Mouse (Mus musculus): ENCODE measurements around the gene Olfr553. TPM values are rescaled to one million over a fixed set of nuclear protein-coding genes. Genes with fewer than 3 reads are reported as not detected.
"Not testable (repeated sequence)": the region's sequence is repeated elsewhere in the genome, so short reads cannot be mapped to it uniquely, and the experiment has no call there.

The Olfr553 gene
- total RNA-seq (2021), result not detected
- long read RNA-seq, experiment 1, result 0 reads
- long read RNA-seq, experiment 2, result 0 reads

DNA sequence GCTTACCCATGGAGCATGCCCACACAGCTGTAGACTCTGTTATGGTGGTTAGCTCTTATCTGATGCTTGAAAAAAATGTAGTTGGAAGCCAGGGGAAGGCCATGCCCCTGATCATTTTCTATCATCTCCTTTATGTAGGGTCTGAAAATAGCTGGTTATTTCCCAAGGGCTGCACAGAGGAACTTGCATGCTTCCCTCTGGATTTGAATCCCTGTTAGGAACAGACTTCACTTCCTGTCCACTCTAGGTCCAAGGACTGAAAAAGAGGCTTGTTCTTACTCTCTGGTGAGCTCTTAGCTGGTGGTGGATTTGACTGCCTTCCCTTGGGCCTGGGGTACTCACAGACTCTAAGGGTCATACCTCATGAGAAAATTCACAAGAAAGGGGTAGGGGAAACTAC lies at the start of gene Olfr553:
Olfr553 (minus strand) TSS at position 101 of the 400 bp plus-strand sequence.
- intact Hi-C loops (cut with DNase I), result no loop called here
- no peak within 1 kb of the TSS for H3K4me3 ChIP-seq
- no peak for DNase-seq
- no peak within 1 kb of the TSS for H3K27ac ChIP-seq
- no peak for TF ChIP-seq CTCF (IDR thresholded peaks at IDR 0.05)

DNA sequence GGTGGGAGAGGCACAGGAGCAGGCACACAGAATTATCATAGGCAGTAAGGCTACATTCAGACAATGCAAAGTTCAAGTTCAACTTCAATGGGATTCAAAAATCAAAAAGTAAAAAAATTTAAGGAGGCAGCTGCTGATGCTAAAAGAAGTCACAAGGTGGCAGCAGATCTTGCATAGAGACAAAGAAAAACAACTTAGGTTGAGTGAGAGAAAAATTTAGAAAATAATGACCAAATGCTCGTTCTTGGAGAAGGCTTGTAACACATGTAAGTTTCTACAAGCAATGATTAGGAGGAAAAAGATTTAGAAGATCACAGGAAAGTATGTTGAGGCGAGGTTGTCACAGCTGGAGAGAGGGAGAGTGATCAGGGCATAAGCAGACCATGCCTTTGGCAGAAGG lies 47.4 kb upstream of the Olfr553 start:
- peak; percentile 61 for TF ChIP-seq CTCF (IDR thresholded peaks at IDR 0.05)
- Histone ChIP-seq H3K4me3 (no peak overlapping the region), H3K27ac (no peak overlapping the region)
- no peak for DNase-seq
- intact Hi-C loops (cut with DNase I), result loop anchor here (5.0 kb wide), 1 partner anchor 252 kb away; the partner anchor contains the start of gene Olfr571

DNA sequence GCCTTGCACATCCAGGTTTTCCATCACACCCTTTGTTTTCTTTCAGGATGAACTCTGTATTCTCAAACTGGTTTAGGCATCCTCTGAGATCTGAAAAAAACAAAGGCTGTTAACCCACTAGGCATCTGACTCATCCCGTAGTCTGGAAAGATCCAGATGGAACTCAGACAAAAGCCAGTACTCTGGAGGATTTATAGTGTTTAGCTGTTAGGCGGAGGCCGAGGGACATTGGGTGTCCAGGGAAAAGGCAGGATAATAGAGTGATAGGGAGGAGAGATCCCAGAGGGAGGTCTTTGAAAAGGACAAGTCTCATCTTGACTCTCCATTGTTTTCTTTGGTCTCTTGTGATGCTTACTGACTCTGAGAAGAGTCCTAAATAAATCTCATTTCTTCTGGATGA lies 46.6 kb upstream of the Olfr553 start, which contains the start of gene Olfr556:
Olfr556 (plus strand) TSS at position 301 of the 400 bp plus-strand sequence.
- no peak within 1 kb of the TSS for H3K27ac ChIP-seq
- no peak within 1 kb of the TSS for H3K4me3 ChIP-seq
- DNase-seq, result no peak
- TF ChIP-seq CTCF (IDR thresholded peaks at IDR 0.05), result no peak
- intact Hi-C loops (cut with DNase I), result no loop called here

DNA sequence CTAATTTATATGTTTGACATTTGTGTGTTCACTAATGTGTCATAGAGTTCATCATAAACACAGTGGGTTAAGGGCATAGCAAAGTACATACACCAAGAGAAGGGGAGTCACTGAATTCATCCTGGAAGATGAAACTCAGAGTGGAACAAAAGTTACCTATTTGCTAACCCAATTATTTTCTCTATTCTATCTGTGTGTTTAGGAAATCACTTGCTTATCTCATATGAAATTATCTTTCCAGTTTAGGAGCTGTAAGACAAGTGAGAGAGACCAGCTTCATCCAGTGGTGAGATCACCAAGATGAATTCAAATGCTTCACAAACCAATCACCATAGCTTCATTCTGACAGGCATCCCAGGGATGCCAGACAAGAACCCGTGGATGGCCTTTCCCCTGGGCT lies 40.5 kb upstream of the Olfr553 start, which contains the start of gene Olfr555:
Olfr555 (plus strand) TSS at position 301 of the 400 bp plus-strand sequence.
- H3K4me3 ChIP-seq, result no peak within 1 kb of the TSS
- no peak within 1 kb of the TSS for H3K27ac ChIP-seq
- DNase-seq, result no peak
- intact Hi-C loops (cut with DNase I), result no loop called here
- TF ChIP-seq CTCF (IDR thresholded peaks at IDR 0.05), result no peak

DNA sequence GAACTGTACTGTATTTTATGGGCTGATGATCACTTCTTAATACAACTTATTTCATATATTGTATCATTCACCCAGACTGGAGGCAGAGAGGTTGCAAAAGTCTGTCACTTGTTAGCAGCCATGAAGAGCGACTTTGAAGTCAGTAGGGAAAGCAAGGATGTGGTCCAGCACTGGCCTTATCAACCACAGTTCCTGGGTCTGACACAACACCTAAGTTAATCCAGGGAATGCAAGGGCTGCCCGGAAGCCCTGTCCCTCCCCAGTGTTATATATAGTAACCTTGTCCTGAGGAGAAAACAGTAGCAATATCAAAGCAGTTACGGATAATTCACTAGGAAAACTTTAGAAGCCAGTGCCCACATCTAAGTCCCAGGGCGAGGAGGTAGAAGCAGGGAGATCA lies 26.9 kb upstream of the Olfr553 start:
- H3K4me3 ChIP-seq; intact Hi-C loops (cut with DNase I); H3K27ac ChIP-seq; DNase-seq: not testable (repeated sequence)

DNA sequence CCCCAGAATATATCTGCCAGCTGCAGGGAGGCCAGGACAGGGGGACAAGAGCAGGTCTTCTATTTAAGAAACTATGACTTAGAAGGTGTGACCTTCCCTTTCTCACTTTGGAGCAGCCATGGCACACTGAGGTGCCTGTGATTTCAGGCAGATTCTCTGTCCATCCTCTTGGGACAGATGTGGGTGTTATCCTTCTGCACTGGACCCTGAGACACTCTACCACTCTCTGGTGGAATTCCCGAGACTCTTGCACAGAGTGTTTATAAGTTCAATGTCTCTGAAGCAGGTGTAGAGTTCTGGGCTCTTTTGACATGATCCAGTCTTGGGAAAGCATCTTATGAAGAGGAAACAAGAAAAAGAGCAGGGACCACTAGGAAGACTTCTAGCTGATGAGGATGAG lies 20.1 kb upstream of the Olfr553 start, which contains the start of gene Olfr554:
Olfr554 (plus strand) TSS at position 301 of the 400 bp plus-strand sequence.
- intact Hi-C loops (cut with DNase I), result no loop called here
- Histone ChIP-seq H3K4me3 (no peak within 1 kb of the TSS), H3K27ac (no peak within 1 kb of the TSS)
- no peak for TF ChIP-seq CTCF (IDR thresholded peaks at IDR 0.05)
- no peak for DNase-seq

DNA sequence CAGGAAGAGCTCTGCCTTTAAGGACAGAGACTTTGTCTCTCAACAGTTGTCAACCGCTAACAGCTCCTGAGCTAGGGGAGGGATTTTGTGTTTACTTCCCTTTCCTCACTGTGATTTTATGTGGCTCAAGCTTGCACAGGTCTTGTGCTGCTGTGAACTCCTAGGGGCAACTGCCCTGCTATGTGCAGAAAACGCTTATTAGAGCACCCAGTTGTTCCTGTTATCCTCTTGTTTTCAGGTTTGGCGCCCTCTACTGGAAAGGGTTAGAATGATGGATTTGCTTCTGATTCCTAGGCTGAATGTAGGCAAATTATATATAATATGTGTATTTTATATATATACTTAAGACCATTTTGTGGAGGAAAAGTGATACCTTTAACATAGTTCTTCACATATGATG lies 18.6 kb upstream of the Olfr553 start:
- peak; percentile 72 for TF ChIP-seq CTCF (IDR thresholded peaks at IDR 0.05)
- DNase-seq, result no peak
- Histone ChIP-seq H3K27ac (no peak overlapping the region), H3K4me3 (no peak overlapping the region)
- intact Hi-C loops (cut with DNase I), result loop anchor here (2.0 kb wide), 1 partner anchor 124 kb away; no protein-coding TSS in a partner anchor

DNA sequence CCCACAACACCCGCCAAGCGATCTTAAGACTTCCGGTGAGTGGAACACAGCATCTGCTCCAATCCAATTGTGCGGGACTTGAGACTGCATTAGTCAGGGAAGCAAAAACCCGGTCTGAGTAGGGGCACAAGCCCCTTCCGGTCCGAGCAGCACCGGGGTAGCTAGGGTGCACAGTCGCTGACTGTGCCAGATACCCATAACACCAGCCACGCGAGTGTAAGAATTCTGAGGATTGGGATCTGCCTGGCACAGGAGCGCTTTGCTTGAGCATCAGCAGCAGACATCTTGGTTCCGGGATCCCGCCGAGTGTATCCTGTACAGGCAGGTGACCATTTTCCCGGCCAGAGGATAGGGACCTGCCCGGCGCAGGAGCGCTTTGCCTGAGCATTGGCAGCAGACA lies 2.4 kb upstream of the Olfr553 start:
- H3K4me3 ChIP-seq; H3K27ac ChIP-seq; DNase-seq; intact Hi-C loops (cut with DNase I): not testable (repeated sequence)

DNA sequence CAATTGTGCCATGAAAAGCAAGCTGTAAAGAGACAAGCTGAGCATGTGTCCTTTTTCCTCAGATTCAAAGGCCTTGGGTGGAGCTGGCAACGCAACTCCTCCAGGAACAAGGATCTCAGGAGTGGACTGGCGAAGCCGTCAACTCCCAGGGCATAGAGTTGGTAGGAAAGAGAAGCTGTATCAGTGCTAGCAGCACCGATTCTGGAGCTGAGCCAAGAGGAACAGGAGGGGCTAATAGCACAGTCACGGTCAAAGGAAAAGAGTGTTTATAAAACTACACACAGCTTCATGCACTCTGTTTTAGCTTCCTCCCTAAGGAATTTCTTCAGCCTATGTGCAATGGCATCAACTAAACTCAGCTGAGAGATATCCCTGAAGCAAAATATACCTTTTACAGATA lies 1.6 kb upstream of the Olfr553 start:
- no peak overlapping the region for H3K4me3 ChIP-seq
- no peak for DNase-seq
- no peak for TF ChIP-seq CTCF (IDR thresholded peaks at IDR 0.05)
- intact Hi-C loops (cut with DNase I), result no loop called here
- no peak overlapping the region for H3K27ac ChIP-seq

DNA sequence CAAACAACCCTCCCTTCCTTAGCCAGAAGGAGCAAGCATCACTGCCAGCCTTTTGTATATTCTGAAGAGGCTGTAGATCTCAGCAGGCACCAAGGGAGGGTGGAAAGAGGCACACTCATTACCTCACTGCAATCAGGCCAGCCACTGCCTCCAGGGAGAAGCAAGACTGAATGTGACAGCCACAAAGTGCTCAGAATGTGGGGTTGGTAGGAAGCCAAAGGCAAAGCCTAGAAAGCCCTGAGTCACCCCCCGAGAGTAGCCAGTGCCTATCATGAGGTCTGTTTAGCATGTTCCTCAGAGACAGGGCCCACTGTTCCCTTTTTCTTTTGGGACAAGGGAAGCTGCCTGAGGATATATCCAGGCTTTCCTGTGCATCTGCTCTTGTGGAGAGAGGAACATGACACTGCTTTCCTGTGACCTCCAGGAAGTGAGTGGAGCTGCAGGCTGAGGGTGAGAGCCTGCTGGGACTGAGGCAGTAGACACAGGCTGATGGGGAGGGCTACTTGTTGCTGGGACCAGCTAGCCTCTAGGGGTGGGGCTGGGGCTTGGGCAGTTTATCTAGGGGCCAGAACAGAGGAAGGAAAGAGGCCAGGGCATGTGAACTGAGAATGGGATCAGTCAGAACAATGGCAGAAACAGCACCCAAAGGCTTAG lies 20.5 kb downstream of the Olfr553 start, which contains the start of gene Olfr552:
Olfr552 (plus strand) TSS at position 393 of the 654 bp plus-strand sequence.
- Histone ChIP-seq H3K27ac (no peak within 1 kb of the TSS), H3K4me3 (no peak within 1 kb of the TSS)
- no peak for TF ChIP-seq CTCF (IDR thresholded peaks at IDR 0.05)

DNA sequence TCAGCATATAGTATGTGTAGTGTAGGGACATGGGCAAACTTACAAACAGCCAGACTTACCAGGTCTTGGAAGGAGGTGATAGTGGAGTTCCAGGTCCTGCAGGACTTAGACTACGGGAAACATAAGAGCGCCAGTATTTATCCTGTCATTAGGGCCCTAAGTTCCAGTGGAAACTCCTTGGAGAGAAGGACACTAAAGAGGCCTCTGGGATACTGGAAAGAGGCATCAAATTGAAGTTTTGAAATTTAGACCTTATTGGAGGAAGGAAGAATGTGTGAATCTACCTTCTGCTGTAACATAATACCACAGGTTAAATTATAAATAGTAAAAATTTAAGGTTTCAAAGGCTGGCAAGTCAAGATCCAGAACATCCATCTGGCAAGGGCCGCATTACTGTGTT lies 26.2 kb downstream of the Olfr553 start, which contains the start of gene Olfr551:
Olfr551 (minus strand) TSS at position 101 of the 400 bp plus-strand sequence.
- no peak for DNase-seq
- no peak for TF ChIP-seq CTCF (IDR thresholded peaks at IDR 0.05)
- H3K27ac ChIP-seq, result no peak within 1 kb of the TSS
- no peak within 1 kb of the TSS for H3K4me3 ChIP-seq
- intact Hi-C loops (cut with DNase I), result no loop called here

More for the DNA sequence above, 20.5 kb downstream of the Olfr553 start, which contains the start of gene Olfr552:
- no peak for DNase-seq
- intact Hi-C loops (cut with DNase I), result no loop called here

DNA sequence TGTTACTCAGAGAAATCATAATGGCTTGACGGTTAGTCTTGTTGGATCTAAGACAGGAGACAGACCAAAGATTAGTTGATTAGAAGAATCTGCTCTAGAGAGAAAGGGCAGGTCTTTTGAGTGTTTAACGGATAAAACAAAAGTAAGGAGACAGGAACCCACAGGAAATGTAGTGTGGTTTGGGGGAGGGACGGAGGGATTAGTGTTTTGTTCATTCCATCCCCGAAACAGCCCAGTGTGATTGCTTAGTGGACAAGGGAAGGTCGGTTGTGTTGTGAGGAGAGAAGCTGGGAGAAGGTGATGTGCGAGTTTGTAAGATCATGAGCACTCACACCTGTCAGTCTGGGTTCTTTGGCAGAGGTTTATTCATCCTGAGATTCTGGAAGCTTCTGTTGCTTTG lies 42.0 kb downstream of the Olfr553 start:
- TF ChIP-seq CTCF (IDR thresholded peaks at IDR 0.05), result no peak
- DNase-seq, result no peak
- intact Hi-C loops (cut with DNase I), result no loop called here

DNA sequence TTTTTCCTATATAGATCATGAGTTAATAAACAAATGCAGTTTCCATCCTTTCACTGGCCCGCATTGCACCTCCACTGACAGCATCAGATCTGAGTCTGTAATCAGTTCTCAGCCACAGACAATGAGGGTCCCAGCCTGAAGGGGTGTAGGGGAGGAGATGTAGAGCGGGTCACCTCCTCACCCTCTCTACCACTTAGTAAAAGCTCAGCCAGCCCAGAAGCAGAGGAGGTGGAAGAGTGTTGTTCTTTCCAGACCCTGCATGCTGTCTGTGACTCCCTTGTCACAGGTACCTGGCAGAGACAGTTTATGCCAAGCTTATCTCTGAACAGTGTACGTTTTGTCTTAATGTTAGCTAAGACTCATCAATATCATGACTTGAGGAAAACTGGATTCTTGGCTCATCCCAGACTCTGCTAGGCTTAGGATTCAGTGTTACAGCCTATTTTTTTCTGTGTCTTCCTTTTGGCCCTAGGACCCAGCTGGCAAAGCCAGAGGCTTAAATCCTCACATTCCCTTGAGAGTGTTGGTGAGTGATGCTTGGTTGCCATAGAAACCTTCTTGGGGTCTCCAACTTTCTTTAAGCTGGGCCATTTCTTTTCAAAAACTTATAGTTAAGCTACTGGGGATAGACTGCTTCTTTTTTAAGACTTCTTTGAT lies 44.7 kb downstream of the Olfr553 start:
- DNase-seq, result no peak
- no peak overlapping the region for H3K27ac ChIP-seq
- TF ChIP-seq CTCF (IDR thresholded peaks at IDR 0.05), result no peak
- intact Hi-C loops (cut with DNase I), result no loop called here
- no peak overlapping the region for H3K4me3 ChIP-seq

More for the DNA sequence above, 42.0 kb downstream of the Olfr553 start:
- Histone ChIP-seq H3K27ac (no peak overlapping the region), H3K4me3 (no peak overlapping the region)
